Mouse (Mus musculus): Measurements from ENCODE around the gene Alkbh5.

DNA sequence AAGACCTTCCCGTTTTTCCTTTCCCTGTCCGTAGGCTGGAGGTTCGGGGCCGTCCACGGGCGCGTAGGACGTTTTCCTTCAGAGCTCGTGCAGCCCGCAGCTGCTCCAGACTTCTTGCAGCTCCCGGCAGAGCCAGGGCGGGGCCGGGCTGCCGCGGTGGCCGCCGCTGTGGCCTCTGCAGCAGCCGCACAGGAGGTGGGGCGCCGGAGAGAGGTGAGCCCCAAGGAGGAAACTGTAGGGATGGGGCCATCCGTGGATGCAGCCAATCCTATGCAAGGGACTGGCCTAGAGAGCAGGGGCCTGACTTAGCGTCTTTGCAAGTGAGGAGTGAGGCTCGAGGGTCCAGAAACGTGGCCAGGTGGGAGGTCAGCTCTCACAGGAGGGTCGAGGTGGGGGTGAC lies 26.7 kb upstream of the Alkbh5 start:
- no peak for TF ChIP-seq CTCF (IDR thresholded peaks at IDR 0.05; ENCODE audit: low read depth)
- TF ChIP-seq EP300 (IDR thresholded peaks at IDR 0.05; ENCODE audit: low read depth): no peak

All from heart, postnatal 0 days (tissue).